Mouse (Mus musculus): ENCODE measurements at regions not wholly inside any gene's neighbourhood (a gene's known extent, or its start where the extent isn't known, plus 50 kb on each side); places are given as distances from the start of the nearest gene placed in this dataset.

DNA sequence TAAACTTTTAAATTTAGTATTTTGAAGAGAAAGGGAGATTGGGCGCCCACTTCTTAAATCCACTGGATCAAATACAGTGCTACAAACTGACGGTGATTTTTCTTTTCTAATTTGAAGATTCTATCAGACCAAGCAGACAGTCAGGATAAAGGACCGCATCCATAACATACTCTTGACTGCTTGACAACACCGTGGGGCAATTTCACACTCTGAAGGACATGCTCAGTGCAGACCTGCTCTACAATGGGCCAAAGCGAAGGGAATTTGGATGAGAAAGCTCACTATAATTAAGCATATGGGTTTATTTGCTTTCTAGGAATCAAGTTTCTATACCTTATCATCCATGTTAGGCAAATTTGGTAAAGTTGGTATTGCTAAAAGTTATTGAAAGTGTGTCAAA is 801.3 kb downstream of the Nr4a2 start:
- TF ChIP-seq POLR2A (IDR thresholded peaks at IDR 0.05; ENCODE audit: insufficient read depth, low read depth, low read length), result no peak
- TF ChIP-seq CTCF (IDR thresholded peaks at IDR 0.05; ENCODE audit: insufficient read depth, low read depth, low read length), result no peak

Measured in olfactory bulb, adult 2 months (tissue).